In the genomic region with DNA sequence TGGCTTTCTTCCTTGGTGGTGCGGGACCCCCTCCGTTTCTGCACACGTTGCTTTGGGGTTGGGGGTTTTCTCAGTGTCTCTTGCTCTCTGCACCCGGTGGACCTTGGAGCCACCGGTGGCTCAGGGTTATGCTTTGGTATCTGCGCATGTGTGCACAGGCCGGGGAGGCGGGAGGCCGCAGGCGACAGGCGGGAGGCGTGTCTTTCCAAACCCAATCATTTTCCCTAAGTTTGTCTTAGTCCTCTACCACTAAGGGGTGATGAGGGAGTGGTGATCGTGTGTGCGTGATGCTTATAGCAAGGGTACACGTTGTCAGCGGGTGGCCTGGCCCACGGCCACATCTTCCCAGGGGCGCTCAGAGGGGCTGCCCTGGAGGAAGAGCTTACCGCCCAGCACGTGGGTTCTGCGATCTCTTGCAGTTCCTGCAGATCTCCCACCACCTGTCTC, we compare ENCODE assay signal across 9 mouse cellular contexts. TPM values are rescaled to one million over a fixed set of nuclear protein-coding genes. Genes with fewer than 3 reads are reported as not detected.
A peak's percentile ranks its signal among the peaks of the same experiment; 100 is the strongest.
DNase-seq lines count a peak whose midpoint lies in the region; ATAC-seq lines count a peak whose summit lies in the region.
"Had no signal": no experiment of that assay in that cellular context is flagged by ENCODE, and none has a peak within 500 bp of the region (broad histone marks: within the 10 kb centered on the region; RNA-seq: fewer than 3 reads in every experiment).

No protein-coding gene starts in this region.

- DNase-seq in adrenal gland, postnatal 36 days: peak; percentile 76 to 81
- DNase-seq in cerebellum, postnatal 36 days: peak; percentile 59 to 66
- DNase-seq in frontal cortex, postnatal 36 days (ENCODE audit: low spot score in 2 of 2): peak; percentile 53 to 70
- peak; percentile 3 for DNase-seq in hindlimb bud, embryonic 11.5 days (ENCODE audit: extremely low spot score, low read depth, low spot score)
- DNase-seq in left cerebral cortex, adult 18-20 months (ENCODE audit: low spot score in 2 of 2): peak; percentile 57 to 63
- DNase-seq in lung, postnatal 14 days: peak; percentile 22
- DNase-seq in retina, postnatal 1 day: peak; percentile 68

- no peak for ATAC-seq in activated CD4-positive, CD25-positive, alpha-beta regulatory T cell, adult 4 months

RNA-seq across cellular contexts. Expression of gene Vwce, which starts 0.9 kb away (rescaled TPM):
- total RNA-seq in adrenal gland, postnatal 36 days (2021): under 1 TPM; 0.26 to 0.60 TPM
- total RNA-seq in left cerebral cortex, adult 18-20 months (2021): under 1 TPM; 0.66 to 1.00 TPM
- 1 to 10 TPM in 1 of 2 experiments, not detected in 1; 1.1 TPM for polyA plus RNA-seq in activated CD4-positive, CD25-positive, alpha-beta regulatory T cell, adult 4 months (2017; shearing (Covaris generic))

RNA-seq across cellular contexts. Expression of gene Tkfc, which starts 29.4 kb away (rescaled TPM):
- total RNA-seq in adrenal gland, postnatal 36 days (2021): 10 to 100 TPM; 18.0 to 20.7 TPM
- total RNA-seq in left cerebral cortex, adult 18-20 months (2021): 10 to 100 TPM; 15.6 to 17.1 TPM
- polyA plus RNA-seq in activated CD4-positive, CD25-positive, alpha-beta regulatory T cell, adult 4 months (2017; shearing (Covaris generic)): 10 to 100 TPM in 1 of 2 experiments, 1 to 10 TPM in 1; 6.3 to 12.3 TPM

RNA-seq across cellular contexts. Expression of gene Ddb1, which starts 29.8 kb away (rescaled TPM):
- 100 to 1,000 TPM; 272 to 288 TPM for total RNA-seq in adrenal gland, postnatal 36 days (2021)
- 100 to 1,000 TPM; 193 to 195 TPM for total RNA-seq in left cerebral cortex, adult 18-20 months (2021)
- 10 to 100 TPM; 79.6 to 85.1 TPM for polyA plus RNA-seq in activated CD4-positive, CD25-positive, alpha-beta regulatory T cell, adult 4 months (2017; shearing (Covaris generic))

RNA-seq across cellular contexts. Expression of gene Pga5, which starts 43.0 kb away (rescaled TPM):
- not detected for total RNA-seq in adrenal gland, postnatal 36 days (2021)
- not detected for total RNA-seq in left cerebral cortex, adult 18-20 months (2021)
- not detected for polyA plus RNA-seq in activated CD4-positive, CD25-positive, alpha-beta regulatory T cell, adult 4 months (2017; shearing (Covaris generic))
- total RNA-seq: adrenal gland, adult 18-20 months had no signal

RNA-seq across cellular contexts. Expression of gene Vps37c, which starts 53.6 kb away (rescaled TPM):
- total RNA-seq in adrenal gland, postnatal 36 days (2021): 10 to 100 TPM; 21.1 to 30.5 TPM
- 10 to 100 TPM; 21.7 to 25.8 TPM for total RNA-seq in left cerebral cortex, adult 18-20 months (2021)
- polyA plus RNA-seq in activated CD4-positive, CD25-positive, alpha-beta regulatory T cell, adult 4 months (2017; shearing (Covaris generic)): 10 to 100 TPM; 11.1 to 13.2 TPM

Comparison
In these comparisons a context has a peak if more than half of its experiments do, and no peak if none do; other contexts are left out.
1. DNase-seq: peak in every context shown above with its lines; median percentile 78 in adrenal gland, postnatal 36 days; 68 in retina, postnatal 1 day; 62 in cerebellum, postnatal 36 days; 62 in frontal cortex, postnatal 36 days; 60 in left cerebral cortex, adult 18-20 months; 22 in lung, postnatal 14 days; 3 in hindlimb bud, embryonic 11.5 days.